Mouse (Mus musculus) forebrain, postnatal 0 days (tissue): Measurements from ENCODE around the gene Xrcc1. TPM values are rescaled to one million over a fixed set of nuclear protein-coding genes. Genes with fewer than 3 reads are reported as not detected.
A peak's percentile ranks its signal among the peaks of the same experiment; 100 is the strongest.

Experiments
- ATAC-seq: fragments of 200-750 bp; cut with Nextera tagmentation; 2 replicates; pipeline ENCODE4 v1.8.0; 2017; ENCODE audit warnings: mild to moderate bottlenecking, moderate library complexity
- DNase-seq: peaks from one replicate; pipeline ENCODE4 v3.0.0-alpha.2; 2015
- H3K27ac ChIP-seq: fragments of 300-500 bp; sonication (generic); 2 replicates; pipeline ENCODE4 v1.5.1; 2014; ENCODE audit warnings: low read depth, mild to moderate bottlenecking, antibody characterized with exemption, low read length, moderate library complexity, mixed read lengths
- H3K27me3 ChIP-seq: fragments of 300-500 bp; sonication (generic); 2 replicates; pipeline ENCODE4 v1.6.1; 2014; ENCODE audit warnings: mild to moderate bottlenecking, low read length, mixed read lengths; ENCODE audit not compliant: insufficient read depth
- H3K36me3 ChIP-seq: fragments of 300-500 bp; sonication (generic); 2 replicates; pipeline ENCODE4 v1.6.1; 2014; ENCODE audit warnings: mild to moderate bottlenecking, moderate library complexity; ENCODE audit not compliant: insufficient read depth
- H3K4me1 ChIP-seq: fragments of 300-500 bp; sonication (generic); 2 replicates; pipeline ENCODE4 v1.6.1; 2014; ENCODE audit warnings: antibody characterized with exemption; ENCODE audit not compliant: insufficient read depth
- H3K4me2 ChIP-seq: fragments of 300-500 bp; sonication (generic); 2 replicates; pipeline ENCODE4 v1.6.1; 2014; ENCODE audit warnings: low read depth, mild to moderate bottlenecking, moderate library complexity
- H3K4me3 ChIP-seq: fragments of 300-500 bp; sonication (generic); 2 replicates; pipeline ENCODE4 v1.5.1; 2014; ENCODE audit warnings: low read depth, low read length, mixed read lengths
- H3K9ac ChIP-seq: fragments of 300-500 bp; sonication (generic); 2 replicates; pipeline ENCODE4 v1.6.1; 2014; ENCODE audit warnings: mild to moderate bottlenecking
- H3K9me3 ChIP-seq: fragments of 300-500 bp; sonication (generic); 2 replicates; pipeline ENCODE4 v1.6.1; 2016; ENCODE audit warnings: low read length
- CTCF ChIP-seq: sonication (generic); IDR thresholded peaks from 2 replicates; pipeline ENCODE4 v1.5.1; 2016; ENCODE audit warnings: antibody characterized with exemption, control low read depth, low read depth
- WGBS: fragments of 180-500 bp; shearing (Covaris S2); extraction: QIAGEN DNeasy Blood & Tissue Kit; methylation state at CpG from one replicate; pipeline ENCODE4 v1.1.7; 2014; 5-methylcytosine and 5-hydroxymethylcytosine counted together
- polyA plus RNA-seq: library from polyadenylated mRNA; unstranded; fragments of >200 nt; fragmentation: Nextera tagmentation; extraction: Ambion mirVana; gene quantifications from 2 replicates; pipeline ENCODE4 v1.2.1, GENCODE M21; 2015
- total RNA-seq: library from RNA; depleted of rRNA; stranded (reverse); fragments of >200 nt; gene quantifications from 2 replicates; pipeline ENCODE4 v1.2.3, GENCODE M21; 2014

Gene Xrcc1
- total and polyA plus RNA-seq, 2 experiments from 2014 or later = 48.6 to 49.8 TPM

GRCm38 (mm10) chr7:24533806-24534205 is 12.3 kb upstream of the Xrcc1 start:
- peaks cover 14% of the 10 kb centered on the region; the same call in 1 of the 2 replicates for H3K4me1 ChIP-seq
- H3K27me3 ChIP-seq = no peaks in the 10 kb centered on the region
- no peaks in the 10 kb centered on the region for H3K9me3 ChIP-seq
- H3K4me2 ChIP-seq = peak overlapping the region; percentile 15
- ATAC-seq (no peak), DNase-seq (no peak)
- peaks cover 29% of the 10 kb centered on the region for H3K36me3 ChIP-seq
- H3K4me3 ChIP-seq = no peak overlapping the region
- H3K9ac ChIP-seq = peak overlapping the region; percentile 22; the same call in 1 of the 2 replicates
- H3K27ac ChIP-seq = no peak overlapping the region
- 37% methylated on average over 41 of the region's 42 CpGs for WGBS
- TF ChIP-seq CTCF = no peak

- H3K9ac ChIP-seq = 0 out of 2 replicates have a peak overlapping the region, but pooled peaks have one; percentile 6
- H3K4me2 ChIP-seq = peak overlapping the region; percentile 15; the same call in 1 of the 2 replicates
- no peak overlapping the region for H3K4me3 ChIP-seq
- TF ChIP-seq CTCF = no peak
- 35% methylated on average over 19 of the region's 19 CpGs for WGBS
- H3K27ac ChIP-seq = no peak overlapping the region
- no peak for DNase-seq
- ATAC-seq = no peak
- no peaks in the 10 kb centered on the region for H3K27me3 ChIP-seq
- H3K36me3 ChIP-seq = peaks cover 29% of the 10 kb centered on the region
- peaks cover 14% of the 10 kb centered on the region; the same call in 1 of the 2 replicates for H3K4me1 ChIP-seq
- H3K9me3 ChIP-seq = no peaks in the 10 kb centered on the region
Observed at GRCm38 (mm10) chr7:24534301-24534700, 11.8 kb upstream of the Xrcc1 start.

GRCm38 (mm10) chr7:24537081-24537480 is 9.0 kb upstream of the Xrcc1 start:
- ATAC-seq (no peak), DNase-seq (no peak)
- no peaks in the 10 kb centered on the region for H3K27me3 ChIP-seq
- H3K4me2 ChIP-seq = no peak overlapping the region
- H3K4me3 ChIP-seq = no peak overlapping the region
- no peak overlapping the region for H3K27ac ChIP-seq
- TF ChIP-seq CTCF = no peak
- H3K9ac ChIP-seq = no peak overlapping the region
- H3K9me3 ChIP-seq = no peaks in the 10 kb centered on the region
- peaks cover 29% of the 10 kb centered on the region for H3K36me3 ChIP-seq
- H3K4me1 ChIP-seq = peaks cover 6% of the 10 kb centered on the region; the same call in 1 of the 2 replicates
- 83% methylated on average over 4 of the region's 4 CpGs for WGBS

GRCm38 (mm10) chr7:24537591-24537990 is 8.5 kb upstream of the Xrcc1 start:
- H3K27ac ChIP-seq = no peak overlapping the region
- H3K27me3 ChIP-seq = no peaks in the 10 kb centered on the region
- ATAC-seq = no peak
- H3K9ac ChIP-seq = no peak overlapping the region
- WGBS = 74% methylated on average over 5 of the region's 5 CpGs
- H3K4me3 ChIP-seq = no peak overlapping the region
- H3K9me3 ChIP-seq = no peaks in the 10 kb centered on the region
- peaks cover under 1% of the 10 kb centered on the region; the same call in 1 of the 2 replicates for H3K4me1 ChIP-seq
- no peak overlapping the region for H3K4me2 ChIP-seq
- peaks cover 29% of the 10 kb centered on the region for H3K36me3 ChIP-seq
- no peak for DNase-seq
- no peak for TF ChIP-seq CTCF

GRCm38 (mm10) chr7:24538154-24538553 is 7.9 kb upstream of the Xrcc1 start:
- Histone ChIP-seq H3K27ac (no peak overlapping the region), H3K9ac (no peak overlapping the region), H3K4me1 (no peaks in the 10 kb centered on the region), H3K4me2 (no peak overlapping the region), H3K36me3 (peaks cover 27% of the 10 kb centered on the region), H3K9me3 (no peaks in the 10 kb centered on the region), H3K27me3 (no peaks in the 10 kb centered on the region), H3K4me3 (no peak overlapping the region)
- no peak for ATAC-seq
- no peak for TF ChIP-seq CTCF
- WGBS = 37% methylated on average over 5 of the region's 5 CpGs
- DNase-seq = no peak

GRCm38 (mm10) chr7:24538701-24539100 is 7.4 kb upstream of the Xrcc1 start:
- no peak for TF ChIP-seq CTCF
- H3K4me2 ChIP-seq = no peak overlapping the region
- ATAC-seq = no peak
- no peak overlapping the region for H3K4me3 ChIP-seq
- no peak for DNase-seq
- H3K36me3 ChIP-seq = peaks cover 22% of the 10 kb centered on the region
- H3K4me1 ChIP-seq = no peaks in the 10 kb centered on the region
- no peaks in the 10 kb centered on the region for H3K27me3 ChIP-seq
- H3K27ac ChIP-seq = no peak overlapping the region
- H3K9ac ChIP-seq = no peak overlapping the region
- H3K9me3 ChIP-seq = no peaks in the 10 kb centered on the region
- 81% methylated on average over 5 of the region's 5 CpGs for WGBS

- 95% methylated on average over 4 of the region's 4 CpGs for WGBS
- Histone ChIP-seq H3K27ac (no peak overlapping the region), H3K9me3 (no peaks in the 10 kb centered on the region), H3K9ac (no peak overlapping the region), H3K36me3 (peaks cover 13% of the 10 kb centered on the region; the same call in 1 of the 2 replicates), H3K4me2 (no peak overlapping the region), H3K4me1 (no peaks in the 10 kb centered on the region), H3K27me3 (no peaks in the 10 kb centered on the region), H3K4me3 (no peak overlapping the region)
- no peak for ATAC-seq
- DNase-seq = no peak
- no peak for TF ChIP-seq CTCF
Observed at GRCm38 (mm10) chr7:24539686-24540085, 6.4 kb upstream of the Xrcc1 start.

- peak; percentile 22; the same call in 1 of the 2 replicates for TF ChIP-seq CTCF
- H3K27me3 ChIP-seq = no peaks in the 10 kb centered on the region
- H3K9ac ChIP-seq = no peak overlapping the region
- H3K4me2 ChIP-seq = no peak overlapping the region
- H3K4me1 ChIP-seq = no peaks in the 10 kb centered on the region
- H3K36me3 ChIP-seq = no peaks in the 10 kb centered on the region; the same call in 1 of the 2 replicates
- 85% methylated on average over 2 of the region's 2 CpGs for WGBS
- DNase-seq (no peak), ATAC-seq (no peak)
- H3K4me3 ChIP-seq = no peak overlapping the region
- H3K27ac ChIP-seq = no peak overlapping the region
- no peaks in the 10 kb centered on the region for H3K9me3 ChIP-seq
Observed at GRCm38 (mm10) chr7:24544506-24544905, 1.6 kb upstream of the Xrcc1 start.
